Mouse (Mus musculus) frontal cortex, postnatal 36 days (tissue): ENCODE measurements around the gene Dock9.

Experiments
- DNase-seq, 2 experiments: peaks; one replicate each; pipeline ENCODE4 v3.0.0; 2022; ENCODE audit warnings: low spot score in 2 of 2

Dock9 gene

DNA sequence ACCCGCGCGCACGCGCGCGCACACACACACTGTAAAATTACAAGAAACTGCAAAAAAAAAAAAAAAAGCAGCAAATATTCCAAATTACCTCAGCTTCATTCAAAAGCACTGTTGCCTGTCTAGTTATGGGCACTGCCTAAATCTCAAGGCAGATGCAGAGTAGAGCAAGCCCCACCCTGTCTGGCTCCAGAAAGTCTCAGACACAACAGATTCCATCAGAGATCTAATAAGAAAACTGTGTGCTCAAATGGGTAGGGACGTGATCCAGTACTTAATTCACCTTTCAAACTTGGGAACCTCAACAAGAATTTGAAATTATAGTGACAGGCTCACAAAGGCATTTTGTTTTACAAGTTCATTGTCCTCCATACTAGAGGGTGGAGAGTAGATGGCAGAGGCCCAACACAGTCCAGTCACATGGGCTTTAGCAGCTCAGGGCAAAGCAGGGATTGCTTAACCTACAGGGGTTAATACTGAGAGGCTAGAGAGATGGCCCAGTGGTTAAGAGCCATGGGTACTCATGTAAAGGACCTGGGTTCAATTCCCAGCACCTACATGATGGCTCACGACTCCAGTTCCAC is 131.9 kb downstream of the Dock9 start:
- no peak for DNase-seq

DNA sequence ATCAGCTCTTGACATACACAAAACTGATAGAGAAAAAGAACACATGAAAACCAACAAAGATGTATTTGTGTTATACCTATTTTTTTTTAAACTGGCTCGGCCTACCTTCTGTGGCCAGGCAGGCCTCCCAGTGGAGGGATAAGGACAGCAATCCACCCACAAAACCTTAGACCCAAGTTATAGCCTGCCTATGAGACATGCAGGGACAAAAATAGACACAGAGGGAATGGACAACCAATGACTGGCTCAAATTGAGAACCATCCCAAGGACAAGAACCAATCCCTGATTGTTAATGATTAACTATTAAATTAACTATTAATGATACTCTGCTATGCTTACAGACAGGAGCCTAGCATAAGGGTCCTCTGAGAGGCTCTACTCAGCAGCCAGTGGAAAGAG is 133.7 kb downstream of the Dock9 start:
- no peak for DNase-seq

DNA sequence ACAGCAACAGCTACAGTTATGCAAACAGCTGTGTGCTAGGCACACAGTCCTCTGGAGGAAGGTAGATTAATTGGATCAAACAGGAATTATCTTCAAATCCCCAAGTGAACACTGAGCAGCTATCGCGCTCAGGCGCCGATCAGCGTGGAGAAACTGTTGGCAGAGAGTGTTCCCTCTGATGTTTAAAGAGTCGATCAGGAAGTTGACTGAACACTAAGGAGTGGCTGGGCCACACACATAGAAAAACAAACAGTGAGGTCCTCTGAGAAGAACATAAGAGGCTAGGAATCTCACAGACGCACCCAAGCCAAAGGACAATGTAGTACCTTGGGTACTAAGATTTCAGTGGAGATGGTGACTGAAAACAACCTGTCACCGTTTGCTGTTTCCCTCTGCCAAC is 136.7 kb downstream of the Dock9 start:
- DNase-seq: no peak

DNA sequence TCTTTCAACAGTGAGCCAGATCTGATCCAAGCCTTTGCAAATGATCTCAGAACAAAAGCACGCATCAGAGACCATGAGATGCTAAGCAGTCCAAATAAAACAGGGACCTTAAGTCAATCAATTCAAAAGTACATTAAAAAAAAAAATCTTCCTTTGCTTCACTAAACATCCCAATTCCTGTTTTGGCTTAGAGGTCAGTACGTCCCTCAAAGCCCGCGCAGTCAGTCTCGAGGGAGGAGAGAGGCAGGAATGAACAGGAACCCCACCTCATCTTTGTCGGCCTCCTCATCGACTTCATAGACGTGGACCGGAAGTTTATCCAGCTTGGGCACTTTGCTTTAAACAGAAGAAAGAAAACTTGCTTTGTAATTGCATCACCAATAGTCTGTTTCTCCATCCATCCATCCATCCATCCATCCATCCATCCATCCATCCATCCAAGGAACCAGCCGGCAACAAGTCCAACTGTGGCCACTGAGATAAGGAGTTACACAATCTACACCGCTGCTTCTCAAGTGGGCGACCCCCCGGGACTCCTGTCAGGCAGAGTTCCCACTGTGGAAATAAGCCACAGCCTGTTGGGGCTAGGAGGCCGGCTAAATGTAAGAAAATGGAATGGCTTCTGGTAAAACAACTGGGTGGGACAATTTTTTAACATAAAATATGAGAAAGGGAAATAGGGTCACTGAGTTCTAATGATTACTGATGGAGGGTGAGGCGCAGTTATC is 137.3 kb downstream of the Dock9 start:
- no peak for DNase-seq

DNA sequence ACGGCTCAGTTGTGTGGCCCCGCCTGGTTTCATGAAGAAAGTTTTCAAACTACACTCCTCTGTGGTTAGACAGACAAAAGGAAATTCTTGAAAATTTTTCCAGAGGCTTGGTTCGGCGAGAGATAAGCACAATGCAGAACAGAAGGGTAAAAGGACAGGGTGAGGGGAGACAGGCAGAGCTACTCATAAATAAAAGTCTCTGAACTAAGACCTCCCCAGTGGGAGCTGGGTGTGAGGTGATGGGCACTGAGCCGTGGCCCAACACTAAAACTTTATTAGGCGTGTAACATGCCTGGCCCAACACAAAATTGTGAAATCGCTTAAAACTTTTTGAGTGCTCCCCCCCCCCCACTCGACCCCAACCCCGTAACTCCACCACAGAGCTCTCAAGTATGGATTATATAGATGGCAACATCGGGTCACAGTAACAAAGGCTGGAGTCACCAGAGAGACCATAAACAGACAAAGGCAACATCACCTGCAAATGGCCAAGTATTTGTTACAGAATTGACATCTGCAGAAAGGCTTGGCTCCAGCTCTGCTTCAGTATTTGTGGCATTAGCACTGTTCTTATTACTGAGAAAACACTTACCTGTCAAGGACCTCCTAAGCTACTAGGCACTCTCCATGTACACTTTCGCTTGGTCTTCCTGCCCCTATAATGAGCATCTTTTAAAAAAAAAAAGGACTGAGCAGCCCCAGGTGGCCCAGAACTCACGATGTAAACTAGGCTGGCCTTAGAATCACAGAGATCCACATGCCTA is 138.4 kb downstream of the Dock9 start:
- DNase-seq: no peak

DNA sequence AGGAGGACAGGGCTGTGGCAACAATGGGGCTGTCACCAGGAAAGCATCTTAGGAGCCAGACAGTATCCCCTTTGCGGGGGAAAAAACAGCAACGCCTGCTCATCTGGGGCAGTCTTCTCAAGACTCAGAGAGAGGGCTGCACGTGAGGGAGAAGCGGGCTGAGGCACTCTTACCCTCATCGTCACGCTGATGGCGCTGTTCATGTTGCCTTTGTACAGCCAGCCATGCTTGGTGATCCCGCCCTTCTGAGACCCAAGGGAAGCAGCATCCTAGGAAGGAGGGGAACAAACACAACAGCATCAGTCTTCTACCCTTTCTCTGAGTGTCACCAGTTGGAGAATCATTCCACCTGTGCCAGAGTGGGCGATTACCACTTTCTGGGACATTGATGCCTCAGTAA is 139.1 kb downstream of the Dock9 start:
- DNase-seq: no peak

DNA sequence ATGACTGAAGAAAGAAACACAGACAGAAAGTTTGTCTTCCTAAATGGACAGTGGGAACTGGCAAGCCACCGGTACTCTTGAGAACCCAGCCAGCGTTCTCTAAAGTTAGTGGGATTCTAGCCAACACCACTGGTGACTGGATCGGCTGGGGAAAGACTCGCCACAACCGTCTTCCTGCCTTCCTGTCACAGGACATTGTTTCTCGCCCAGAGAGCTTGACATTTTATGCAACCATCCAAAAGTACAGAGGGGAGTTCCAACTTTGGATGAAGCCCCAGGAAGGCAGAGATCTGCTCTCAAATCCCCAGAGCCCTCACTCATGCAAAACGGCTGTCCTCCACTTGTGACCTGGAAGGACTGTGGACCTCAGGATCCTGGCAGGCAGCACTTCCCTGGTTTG is 140.0 kb downstream of the Dock9 start:
- no peak for DNase-seq

DNA sequence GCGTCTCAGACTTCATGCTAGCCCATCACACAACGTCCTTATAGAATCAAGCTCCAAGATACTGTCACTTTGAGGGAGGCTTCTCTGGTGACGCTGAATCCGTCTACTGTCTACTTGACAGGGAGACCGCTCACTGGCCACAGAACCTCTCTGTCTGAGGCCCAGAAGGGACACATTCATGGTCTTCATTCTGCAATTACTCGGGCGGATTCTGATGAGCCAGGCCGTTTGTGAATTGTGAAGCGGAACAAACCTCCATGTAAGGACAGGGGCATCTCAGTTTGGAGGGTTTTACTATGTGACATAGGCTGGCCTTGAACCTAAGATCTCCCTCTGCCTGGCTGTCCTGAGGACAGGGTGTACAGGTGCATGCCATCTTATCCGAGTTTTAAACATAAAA is 140.7 kb downstream of the Dock9 start:
- no peak for DNase-seq

DNA sequence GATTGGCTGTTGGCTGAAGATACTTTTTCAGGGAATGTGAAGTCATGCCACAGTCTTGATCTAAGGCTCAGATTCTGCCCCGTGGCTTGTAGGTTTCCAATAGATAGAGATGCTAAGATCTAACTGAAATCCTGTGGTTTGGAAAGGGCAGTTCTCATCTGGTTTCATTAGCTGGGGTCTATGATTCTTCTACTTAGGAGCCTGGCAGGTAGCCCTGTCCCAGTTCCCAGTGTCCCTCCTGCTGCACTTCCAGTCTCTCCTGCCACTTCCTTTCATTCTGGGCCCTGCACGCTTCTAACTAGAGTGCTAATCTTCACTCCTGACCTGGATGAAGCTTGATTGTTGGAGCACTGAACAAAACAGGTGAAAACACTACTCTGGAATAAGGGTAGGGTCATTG is 142.7 kb downstream of the Dock9 start:
- no peak for DNase-seq

DNA sequence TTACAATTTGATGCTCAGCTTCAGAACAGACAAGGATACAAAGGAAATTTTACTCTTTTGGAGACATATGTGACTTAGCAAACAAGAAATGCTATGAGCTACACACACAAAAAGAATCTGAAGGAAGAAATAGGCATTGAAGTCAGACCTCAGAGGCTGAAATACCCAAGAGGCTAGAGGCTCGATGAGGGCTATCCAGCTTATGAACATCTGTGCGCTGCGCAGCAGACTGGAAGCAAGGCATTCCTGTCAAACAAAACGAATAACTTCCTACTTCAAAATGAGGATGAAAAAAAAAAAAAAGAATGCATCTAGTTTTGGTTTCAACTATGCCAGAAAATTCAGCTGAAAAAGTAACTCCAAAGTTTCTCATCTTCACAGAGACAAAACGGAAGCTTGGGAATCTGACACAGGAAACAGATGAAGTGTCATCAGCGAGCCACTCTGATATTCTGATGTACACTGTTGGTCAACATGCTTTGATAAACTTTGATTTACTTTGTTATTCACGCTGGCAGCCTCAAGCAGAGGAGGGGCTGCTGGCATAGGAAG is 143.1 kb downstream of the Dock9 start:
- no peak for DNase-seq

DNA sequence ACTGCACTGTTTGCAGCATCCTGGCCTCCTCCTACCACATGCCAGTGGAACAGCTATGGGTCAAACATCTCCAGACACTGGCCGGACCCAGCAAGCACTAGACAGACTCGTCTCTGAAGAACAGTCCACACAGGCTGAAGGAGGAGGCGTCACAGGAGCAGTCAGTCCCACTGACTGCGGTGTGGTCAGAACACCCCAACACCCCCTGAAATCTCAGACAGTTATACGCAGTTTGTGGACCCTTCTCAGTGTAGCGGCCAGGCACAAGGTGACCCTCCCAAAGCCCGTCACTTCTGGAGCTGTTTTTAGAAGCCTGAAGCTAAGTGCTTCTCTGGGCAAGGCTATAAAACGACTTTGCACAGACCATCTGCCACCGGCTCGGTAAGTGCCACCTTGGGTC is 143.9 kb downstream of the Dock9 start:
- no peak for DNase-seq

DNA sequence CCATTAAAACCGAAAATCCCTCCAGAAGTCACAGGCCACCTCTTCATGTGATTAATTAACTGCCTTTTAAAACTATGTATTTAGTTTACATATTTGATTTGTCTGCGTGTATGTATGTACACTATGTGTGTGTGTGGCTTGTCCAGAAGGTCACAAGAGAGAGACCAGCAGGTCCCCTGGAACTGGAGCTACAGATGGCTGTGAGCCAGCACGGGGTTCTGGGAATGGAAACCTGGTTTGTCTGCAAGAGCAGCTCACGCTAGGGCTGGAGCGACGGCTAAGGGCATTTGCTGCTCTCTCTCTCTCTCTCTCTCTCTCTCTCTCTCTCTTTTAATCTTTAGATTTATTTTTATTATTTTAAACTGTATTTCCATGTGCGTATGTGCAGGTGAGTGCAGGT is 144.4 kb downstream of the Dock9 start:
- DNase-seq: no peak

DNA sequence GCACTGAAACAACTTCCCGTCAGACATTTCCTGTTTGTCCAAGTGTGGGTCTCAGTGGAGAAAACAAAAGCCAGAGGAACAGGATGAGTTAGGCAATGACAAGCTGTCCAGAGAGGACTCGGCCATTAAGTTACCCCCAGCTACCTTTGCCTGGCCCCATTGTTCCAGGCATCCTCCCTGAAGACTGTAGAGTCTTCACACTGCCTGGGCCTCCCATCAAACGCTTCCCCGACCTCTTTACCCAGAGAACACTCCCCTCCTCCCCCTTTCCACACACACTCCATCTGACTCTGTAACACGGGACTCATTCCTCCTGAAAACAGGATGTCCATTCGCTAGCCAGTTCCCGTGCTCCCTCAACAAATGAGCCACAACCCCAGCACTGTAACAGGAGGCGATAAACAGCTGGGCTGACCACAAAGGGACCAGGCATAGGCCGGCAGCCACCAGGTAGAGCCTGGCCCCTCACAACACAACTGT is 149.0 kb downstream of the Dock9 start:
- DNase-seq: no peak

DNA sequence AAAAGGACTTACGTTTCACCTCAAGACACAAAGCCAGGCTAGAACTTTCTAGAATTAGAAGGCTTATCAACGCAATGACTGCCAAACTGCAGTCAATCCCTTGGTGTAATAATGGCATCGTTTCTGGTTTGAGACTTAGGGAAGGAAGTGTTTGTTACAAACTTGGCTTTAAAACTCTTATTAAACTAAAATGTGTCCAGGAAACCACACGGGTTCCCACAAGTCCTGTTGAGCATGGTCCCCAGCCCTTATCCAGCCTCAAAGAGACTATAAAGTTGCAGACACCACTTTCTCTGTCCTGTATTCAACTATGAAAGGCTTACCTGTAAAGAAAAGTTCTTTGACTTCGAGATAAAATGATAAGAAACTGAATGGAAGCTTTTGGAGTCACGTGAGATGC is 149.9 kb downstream of the Dock9 start:
- DNase-seq: no peak

DNA sequence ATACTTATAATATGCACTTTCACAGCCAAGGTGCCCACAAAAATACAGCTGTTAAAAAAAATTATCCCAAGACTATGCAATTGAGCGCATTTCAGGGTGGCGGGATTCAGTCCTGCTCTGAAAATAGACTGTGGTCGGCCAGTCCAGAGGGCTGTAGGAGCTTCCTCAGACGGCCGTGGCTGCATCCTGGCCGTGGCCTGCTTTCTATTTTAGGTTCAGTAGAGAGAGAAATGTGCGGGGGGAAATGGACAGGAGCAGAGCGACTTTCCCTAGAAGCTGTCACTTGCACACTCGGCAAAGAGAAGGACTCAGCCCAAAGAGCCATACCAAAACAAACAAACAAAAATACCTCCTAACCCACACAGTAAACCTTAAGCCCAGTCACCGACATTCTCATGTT is 151.0 kb downstream of the Dock9 start:
- no peak for DNase-seq

DNA sequence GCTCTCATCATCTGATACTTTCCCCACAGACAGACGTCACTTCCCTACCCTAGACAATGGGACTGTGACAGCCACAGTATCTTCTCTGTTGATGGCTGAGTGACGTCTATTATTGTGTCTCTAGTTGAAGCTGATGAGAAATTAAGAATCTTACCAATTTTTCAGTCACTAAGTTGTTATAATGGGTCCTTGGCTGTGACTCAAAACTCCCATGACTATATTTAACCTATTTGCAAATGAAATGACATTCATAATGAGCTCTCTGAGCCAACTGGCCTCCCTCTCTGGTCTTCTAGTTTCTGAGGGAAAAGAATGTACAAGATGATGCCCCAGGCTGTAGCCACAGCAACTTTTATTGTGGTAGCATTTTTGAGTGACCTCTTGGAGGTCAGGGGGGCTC is 153.3 kb downstream of the Dock9 start:
- DNase-seq: no peak

DNA sequence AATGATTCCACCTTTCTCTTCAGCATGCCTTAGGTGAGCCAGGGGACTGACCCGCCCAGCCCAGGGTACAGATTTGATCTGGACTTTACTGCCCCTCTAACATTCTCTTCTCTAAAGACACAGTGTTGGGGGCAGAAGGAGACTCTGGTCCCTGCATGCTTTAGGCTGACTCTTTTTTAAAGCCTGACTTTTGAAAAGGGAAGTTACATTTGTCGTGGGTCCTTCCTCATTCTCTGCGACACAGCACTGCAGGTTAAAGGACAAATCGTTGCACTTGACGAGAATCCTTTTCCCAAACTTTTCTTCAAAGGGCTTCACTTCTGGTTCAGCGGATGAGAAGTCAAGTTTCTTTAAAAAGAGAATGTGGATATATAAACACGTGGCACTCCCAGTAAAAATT is 156.4 kb downstream of the Dock9 start:
- DNase-seq: no peak

DNA sequence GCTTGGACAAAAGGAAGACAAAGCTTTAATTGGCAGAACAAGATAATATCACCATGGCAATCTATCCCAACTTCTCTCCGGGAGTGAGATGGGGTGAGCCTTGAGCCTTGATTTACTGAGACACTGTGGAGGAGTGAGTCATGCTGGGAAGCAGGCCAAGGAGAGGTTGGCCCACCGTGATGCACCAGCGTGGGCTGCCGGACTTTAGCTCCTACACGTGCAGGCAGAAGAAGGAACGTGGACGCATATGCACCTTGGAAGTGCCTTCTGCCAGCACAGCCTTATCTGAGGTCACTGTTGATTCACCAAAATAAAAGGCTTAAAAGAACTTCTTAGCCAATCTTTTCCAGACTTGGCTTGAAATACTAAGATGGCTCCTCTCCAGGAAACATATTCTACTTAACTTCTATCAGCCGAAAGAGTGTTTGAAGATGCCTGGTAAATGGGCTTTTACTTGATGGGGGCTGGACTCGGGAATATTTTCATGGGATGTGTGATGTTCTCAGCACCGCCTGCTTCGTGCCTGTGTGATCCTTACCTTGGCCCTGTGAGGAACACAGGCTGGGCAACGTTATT is 160.6 kb downstream of the Dock9 start:
- peak in 1 of 2 experiments; percentile 44 for DNase-seq

DNA sequence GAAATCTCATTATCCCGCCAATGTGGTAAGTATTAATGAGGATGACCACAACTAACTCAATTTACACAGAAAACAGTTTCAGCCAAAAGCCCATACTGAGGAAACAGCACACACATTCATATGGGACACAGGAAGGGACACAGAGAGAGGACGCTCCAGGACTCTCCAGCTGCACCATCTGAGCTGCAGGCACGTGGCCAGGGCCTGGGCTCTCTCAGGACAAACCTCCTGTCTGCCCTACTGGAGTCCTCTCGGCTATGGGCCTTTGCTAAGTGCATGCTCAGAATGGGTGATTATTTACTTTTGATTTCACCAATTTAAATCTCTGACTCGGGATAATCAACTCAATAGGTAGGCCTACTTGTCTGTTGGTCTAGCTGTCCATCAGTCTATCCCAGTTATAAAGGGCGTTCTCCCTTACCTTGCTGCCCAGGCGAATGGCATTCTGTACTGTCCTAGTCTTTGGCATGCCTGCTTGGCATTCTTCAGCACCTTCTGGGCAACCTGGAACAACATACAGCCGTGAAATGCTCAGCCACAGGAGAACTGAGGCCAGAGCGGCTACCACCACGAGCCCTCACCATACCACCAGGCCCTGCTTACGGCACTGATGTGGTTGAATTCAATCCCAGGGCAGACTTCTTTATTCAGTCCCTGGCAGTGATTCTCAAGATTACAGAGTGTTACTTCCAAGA is 162.8 kb downstream of the Dock9 start:
- DNase-seq: peak in 1 of 2 experiments; percentile 16

DNA sequence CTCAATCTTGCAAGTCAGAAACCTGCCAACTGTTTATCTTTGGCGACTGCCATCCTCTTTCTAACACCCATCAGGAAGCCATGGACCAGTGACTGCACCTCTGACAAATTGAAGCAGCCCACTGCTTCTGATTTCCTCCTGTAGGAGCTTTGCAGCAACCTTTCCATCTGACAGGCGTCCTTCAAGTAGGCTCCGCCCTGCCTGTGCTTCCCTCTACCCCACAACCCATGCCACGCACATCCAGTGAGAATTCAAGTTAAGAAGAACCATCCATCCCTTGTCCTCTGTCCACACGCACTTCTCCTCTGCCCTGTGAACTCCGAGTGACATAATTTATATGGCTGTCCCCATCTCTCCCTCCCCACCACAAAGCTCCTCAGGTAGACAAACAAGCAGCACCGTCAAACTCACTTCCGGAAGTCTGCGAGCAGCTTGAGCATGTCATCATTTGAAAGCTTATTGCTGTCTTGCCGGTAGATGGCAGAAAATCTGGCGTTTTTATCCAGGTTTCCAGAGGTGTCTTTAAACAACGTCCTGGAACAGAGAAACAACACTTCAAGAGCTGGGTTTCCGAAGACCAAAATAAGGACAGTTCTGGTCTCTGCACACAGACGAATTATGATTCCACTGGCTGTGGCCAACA is 163.4 kb downstream of the Dock9 start:
- DNase-seq: peak in 1 of 2 experiments; percentile 19

DNA sequence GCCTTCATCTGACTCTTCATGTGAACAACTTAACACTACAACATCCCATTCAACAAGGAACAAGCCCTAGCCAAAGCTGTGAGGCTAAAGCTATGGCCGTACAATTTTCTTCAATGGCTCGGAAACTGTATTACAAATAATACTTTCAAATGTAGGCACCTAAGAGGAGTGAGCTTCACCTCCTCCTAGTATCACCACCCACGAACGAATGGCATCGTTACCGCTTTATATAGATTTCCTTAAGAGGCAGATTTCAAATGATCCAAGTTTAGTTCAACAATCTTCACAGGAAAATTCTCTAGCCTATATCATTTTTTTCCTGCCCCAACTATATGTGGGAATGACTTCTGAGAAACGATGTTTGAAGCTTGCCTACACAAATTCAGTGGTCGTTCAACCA is 165.7 kb downstream of the Dock9 start:
- peak in 1 of 2 experiments; percentile 35 for DNase-seq
